Mouse (Mus musculus) embryonic stem cell, embryonic (primary cell): ENCODE data around the gene Numa1.

ENCODE experiments used
- CTCF ChIA-PET, 4 experiments: fragments of 300-600 bp in 2 of 4; fragments of 350-600 bp in 2 of 4; sonication (Branson Sonifier 250); formaldehyde crosslinking; loops; one replicate each; lab custom pipeline; 2022; ENCODE audit warnings: inconsistent platforms in 2 of 4; lab: Charles Lee
- POLR2A ChIA-PET, 4 experiments: fragments of 300-600 bp in 2 of 4; fragments of 350-600 bp in 2 of 4; sonication (Branson Sonifier 250); formaldehyde crosslinking; loops; one replicate each; lab custom pipeline; 2022; ENCODE audit warnings: antibody characterized with exemption in 4 of 4, inconsistent platforms in 1 of 4; lab: Charles Lee

Gene Numa1

GRCm38 (mm10) chr7:102025187-102026119, 91.5 kb downstream of the Numa1 start:
- CTCF ChIA-PET: interaction anchor here in 1 of 4 experiments (0.6 kb wide), 1 partner anchor 359 kb away, joined by 3 read pairs; no protein-coding TSS in a partner anchor

GRCm38 (mm10) chr7:102034904-102035303, 101.0 kb downstream of the Numa1 start:
- CTCF ChIA-PET: interaction anchor here in 2 of 4 experiments (1.8 to 2.1 kb wide), 2 partner anchors 36 to 37 kb away, joined by 4 to 7 read pairs; no protein-coding TSS in a partner anchor
- POLR2A ChIA-PET: interaction anchor here in 2 of 4 experiments (0.6 to 4.6 kb wide), 9 partner anchors 9 to 174 kb away, joined by 3 to 17 read pairs (median 4); partner anchors contain the start of genes Rnf121 (in 1 of the 2), Xndc1 (in 1 of the 2) and Xntrpc (in 1 of the 2)

More at GRCm38 (mm10) chr7:102025187-102026119, 91.5 kb downstream of the Numa1 start:
- POLR2A ChIA-PET: interaction anchor here in 3 of 4 experiments (0.6 to 5.1 kb wide), 8 partner anchors 9 to 157 kb away, joined by 3 to 43 read pairs (median 3); partner anchors contain the start of genes Rnf121 (in 1 of the 3), Xndc1 (in 1 of the 3) and Xntrpc (in 1 of the 3)

GRCm38 (mm10) chr7:102035534-102035933, 101.6 kb downstream of the Numa1 start:
- CTCF ChIA-PET: interaction anchor here in 1 of 4 experiments (0.9 to 1.8 kb wide), 2 partner anchors 37 to 117 kb away, joined by 3 to 7 read pairs; no protein-coding TSS in a partner anchor

GRCm38 (mm10) chr7:102037318-102037717, 103.4 kb downstream of the Numa1 start:
- CTCF ChIA-PET: interaction anchor here in 3 of 4 experiments (0.5 to 0.7 kb wide), 6 partner anchors 9 to 413 kb away, joined by 3 to 8 read pairs (median 4); no protein-coding TSS in a partner anchor
- POLR2A ChIA-PET: interaction anchor here in 1 of 4 experiments (0.6 to 1.6 kb wide), 4 partner anchors 8 to 168 kb away, joined by 3 read pairs; no protein-coding TSS in a partner anchor

More at GRCm38 (mm10) chr7:102035534-102035933, 101.6 kb downstream of the Numa1 start:
- POLR2A ChIA-PET: interaction anchor here in 1 of 4 experiments (1.3 to 4.6 kb wide), 2 partner anchors 13 to 30 kb away, joined by 8 to 17 read pairs; partner anchors contain the start of genes Rnf121, Xndc1 and Xntrpc

GRCm38 (mm10) chr7:102042314-102042713, 108.4 kb downstream of the Numa1 start:
- CTCF ChIA-PET: interaction anchor here in 1 of 4 experiments (0.6 kb wide), 1 partner anchor 194 kb away, joined by 3 read pairs; no protein-coding TSS in a partner anchor
- POLR2A ChIA-PET: interaction anchor here in 2 of 4 experiments (0.6 to 4.2 kb wide), 3 partner anchors 19 to 23 kb away, joined by 3 to 21 read pairs (median 16); partner anchors contain the start of genes Rnf121 (in 1 of the 2), Xndc1 (in 1 of the 2) and Xntrpc (in 1 of the 2)

- POLR2A ChIA-PET: interaction anchor here in 3 of 4 experiments (0.6 to 1.0 kb wide), 5 partner anchors 15 to 415 kb away, joined by 3 to 6 read pairs (median 3); no protein-coding TSS in a partner anchor
- CTCF ChIA-PET: interaction anchor here in 1 of 4 experiments (0.7 kb wide), 1 partner anchor 523 kb away, joined by 3 read pairs; no protein-coding TSS in a partner anchor
These were observed 114.6 kb downstream of the Numa1 start for GRCm38 (mm10) chr7:102048524-102048923.

- ChIA-PET CTCF (interaction anchor here in 2 of 4 experiments (0.6 kb wide), 3 partner anchors 21 to 145 kb away, joined by 3 read pairs; no protein-coding TSS in a partner anchor), POLR2A (interaction anchor here in 2 of 4 experiments (0.6 to 7.7 kb wide), 11 partner anchors 10 to 418 kb away, joined by 3 to 56 read pairs (median 4); partner anchors contain the start of gene Art1 (in 1 of the 2))
These were observed 127.4 kb downstream of the Numa1 start for GRCm38 (mm10) chr7:102061353-102061752.

- ChIA-PET POLR2A (interaction anchor here in 1 of 4 experiments (0.6 to 7.7 kb wide), 6 partner anchors 10 to 63 kb away, joined by 3 to 56 read pairs (median 4); partner anchors contain the start of gene Art1), CTCF (no interaction called here)
These were observed 128.3 kb downstream of the Numa1 start for GRCm38 (mm10) chr7:102062203-102062602.

- ChIA-PET CTCF (no interaction called here), POLR2A (interaction anchor here in 3 of 4 experiments (1.0 to 7.7 kb wide), 11 partner anchors 9 to 246 kb away, joined by 3 to 56 read pairs (median 7); partner anchors contain the start of genes Art1 (in 3 of the 3) and Phox2a (in 1 of the 3))
These were observed 130.0 kb downstream of the Numa1 start for GRCm38 (mm10) chr7:102063891-102064290.
